Mouse (Mus musculus): ENCODE measurements at regions not wholly inside any gene's neighbourhood (a gene's known extent, or its start where the extent isn't known, plus 50 kb on each side); places are given as distances from the start of the nearest gene placed in this dataset.

GRCm38 (mm10) chr2:94590494-94590893 lies 152.6 kb upstream of the Api5 start:
- no peak for DNase-seq (ENCODE audit: low read depth, low spot score)

GRCm38 (mm10) chr2:94587255-94587654 lies 149.3 kb upstream of the Api5 start:
- no peak for DNase-seq (ENCODE audit: low read depth, low spot score)

GRCm38 (mm10) chr2:94571646-94572045 lies 133.7 kb upstream of the Api5 start:
- no peak for DNase-seq (ENCODE audit: low read depth, low spot score)

GRCm38 (mm10) chr2:94541230-94541905 lies 103.4 kb upstream of the Api5 start:
- DNase-seq (ENCODE audit: low read depth, low spot score): no peak

- DNase-seq (ENCODE audit: low read depth, low spot score): no peak
Measured at GRCm38 (mm10) chr2:94536631-94537030, 98.7 kb upstream of the Api5 start.

GRCm38 (mm10) chr2:94531175-94531574 lies 93.2 kb upstream of the Api5 start:
- peak; percentile 5 for DNase-seq (ENCODE audit: low read depth, low spot score)

- DNase-seq (ENCODE audit: low read depth, low spot score): peak; percentile 77
Measured at GRCm38 (mm10) chr2:94524536-94524935, 86.6 kb upstream of the Api5 start.

GRCm38 (mm10) chr2:94516866-94517265 lies 78.9 kb upstream of the Api5 start:
- DNase-seq (ENCODE audit: low read depth, low spot score): no peak

GRCm38 (mm10) chr2:94512027-94512426 lies 74.1 kb upstream of the Api5 start:
- DNase-seq (ENCODE audit: low read depth, low spot score): no peak

GRCm38 (mm10) chr2:94500649-94501048 lies 62.7 kb upstream of the Api5 start:
- no peak for DNase-seq (ENCODE audit: low read depth, low spot score)

- DNase-seq (ENCODE audit: low read depth, low spot score): no peak
Measured at GRCm38 (mm10) chr2:94498516-94498915, 60.6 kb upstream of the Api5 start.

All from forelimb bud, embryonic 11.5 days (tissue).